Mouse (Mus musculus): ENCODE data around the gene Alg9.

GRCm38 (mm10) chr9:50868182-50868581, 93.4 kb downstream of the Alg9 start:
- TF ChIP-seq EP300 (optimal IDR thresholded peaks at IDR 0.05) (no peak), CTCF (IDR thresholded peaks at IDR 0.05; ENCODE audit: low read depth) (no peak)
